Mouse (Mus musculus) telencephalon, adult 2 months (tissue): ENCODE data around the gene Tbx18.

ENCODE experiments used
- DNase-seq: peaks from one replicate; pipeline ENCODE4 v3.0.0-alpha.2; 2011; ENCODE audit warnings: low read depth, low spot score

The Tbx18 gene

GRCm38 (mm10) chr9:87730961-87731535, at the start of gene Tbx18:
Gene Tbx18 (minus strand): TSS chr9:87731260.
- DNase-seq = no peak

- no peak for DNase-seq
Measured at GRCm38 (mm10) chr9:87773951-87774350, 42.9 kb upstream of the Tbx18 start.

DNA sequence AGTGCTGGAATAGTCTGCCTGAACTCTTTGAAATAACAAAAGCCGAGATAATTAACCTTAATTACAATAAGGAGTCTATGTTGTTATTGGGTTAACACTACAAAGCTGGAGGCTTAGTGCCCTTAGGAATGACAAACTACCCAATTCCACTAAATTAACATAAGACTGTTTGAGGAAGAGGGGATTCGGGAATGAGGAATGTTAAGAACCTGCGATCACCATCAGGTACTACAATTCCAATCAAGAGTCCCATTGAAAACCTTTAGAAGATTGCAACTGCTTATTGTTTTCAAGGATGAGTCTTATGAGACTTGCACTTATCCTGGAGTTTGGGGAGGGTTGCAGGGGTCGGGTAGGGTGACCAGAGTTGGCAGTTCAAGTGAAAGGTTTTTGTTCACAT, 24.6 kb upstream of the Tbx18 start:
- DNase-seq = no peak

DNA sequence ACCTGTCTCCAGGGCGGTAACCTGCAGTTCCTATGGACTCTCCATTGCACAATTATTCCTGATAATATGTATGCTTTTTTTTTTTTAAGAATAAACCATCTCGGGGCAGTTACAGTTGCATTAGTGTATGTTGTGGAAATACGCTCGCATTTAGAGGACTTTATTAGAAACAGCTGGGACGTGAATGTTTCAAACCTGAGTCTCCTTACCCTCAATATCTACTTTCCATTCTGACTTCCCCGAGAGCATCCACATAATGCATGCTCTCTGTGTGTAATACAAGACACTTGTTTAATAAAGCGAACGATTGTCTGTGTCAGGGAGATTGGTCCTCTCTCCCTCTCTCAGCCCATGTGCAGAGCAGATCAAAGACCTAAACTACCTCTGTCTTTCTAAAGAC, 10.5 kb upstream of the Tbx18 start:
- DNase-seq = no peak

DNA sequence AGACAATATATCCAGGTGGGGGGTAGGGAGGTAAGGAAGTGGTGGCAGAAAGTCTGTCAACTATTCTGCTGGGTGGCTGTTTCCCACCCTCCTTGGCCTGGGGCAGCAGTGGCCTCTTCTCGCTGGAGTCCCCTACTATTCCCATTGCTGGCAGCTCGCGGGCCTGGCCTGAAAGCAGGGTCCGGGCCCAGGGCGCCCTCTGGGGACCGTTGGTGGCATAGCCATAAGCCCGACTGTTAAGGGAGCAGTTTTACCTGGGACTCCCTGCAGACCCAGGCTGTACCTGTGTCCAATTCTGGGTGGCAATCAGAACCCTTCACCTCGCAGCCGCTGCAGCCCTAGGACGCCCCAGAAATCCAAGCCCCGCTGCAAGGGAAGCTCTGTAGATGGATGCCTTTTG, 9.6 kb upstream of the Tbx18 start:
- no peak for DNase-seq

GRCm38 (mm10) chr9:87740241-87740645, 9.2 kb upstream of the Tbx18 start:
- DNase-seq = no peak

GRCm38 (mm10) chr9:87739543-87740161, 8.6 kb upstream of the Tbx18 start:
- no peak for DNase-seq

- DNase-seq = no peak
Measured at GRCm38 (mm10) chr9:87738766-87739542, 7.9 kb upstream of the Tbx18 start.

DNA sequence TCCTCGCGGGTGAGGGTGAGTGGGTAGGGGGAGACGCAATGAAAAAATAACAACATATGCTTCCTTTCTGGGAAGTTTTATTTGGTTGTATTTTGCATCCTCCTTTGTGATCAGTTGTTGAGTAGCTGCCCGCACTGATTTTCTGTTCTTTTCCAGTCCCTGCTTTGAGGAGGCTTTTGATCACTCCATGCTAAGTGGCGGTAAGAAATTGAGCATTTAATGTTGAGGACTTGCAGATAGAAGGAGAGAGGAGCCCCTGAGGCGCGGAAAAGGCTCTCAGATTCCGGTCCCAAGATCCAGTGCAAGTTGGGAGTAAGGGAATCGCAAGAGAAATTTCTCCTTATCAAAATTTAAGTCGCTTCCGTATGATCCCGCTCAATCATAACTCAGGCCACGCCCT, 7.1 kb upstream of the Tbx18 start:
- DNase-seq = no peak

DNA sequence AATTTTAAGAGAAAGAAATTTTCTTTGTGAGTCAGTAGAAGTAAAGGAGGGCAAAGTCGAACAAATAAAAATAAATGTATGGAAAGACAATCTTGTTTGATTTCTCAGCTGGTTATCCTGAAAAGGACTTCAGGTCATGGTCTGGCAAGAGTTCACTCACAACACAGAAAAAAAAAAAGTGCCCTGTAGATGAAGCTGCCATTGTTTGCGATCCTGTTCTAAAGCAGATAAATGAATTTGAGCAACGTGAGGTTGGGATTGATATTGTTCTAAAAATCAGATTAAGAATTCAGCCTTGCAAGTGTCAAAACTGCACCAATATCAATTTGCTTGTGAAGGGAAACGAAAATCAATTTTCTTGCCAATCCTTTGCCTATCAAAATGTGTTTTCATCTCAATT, 6.2 kb upstream of the Tbx18 start:
- no peak for DNase-seq

DNA sequence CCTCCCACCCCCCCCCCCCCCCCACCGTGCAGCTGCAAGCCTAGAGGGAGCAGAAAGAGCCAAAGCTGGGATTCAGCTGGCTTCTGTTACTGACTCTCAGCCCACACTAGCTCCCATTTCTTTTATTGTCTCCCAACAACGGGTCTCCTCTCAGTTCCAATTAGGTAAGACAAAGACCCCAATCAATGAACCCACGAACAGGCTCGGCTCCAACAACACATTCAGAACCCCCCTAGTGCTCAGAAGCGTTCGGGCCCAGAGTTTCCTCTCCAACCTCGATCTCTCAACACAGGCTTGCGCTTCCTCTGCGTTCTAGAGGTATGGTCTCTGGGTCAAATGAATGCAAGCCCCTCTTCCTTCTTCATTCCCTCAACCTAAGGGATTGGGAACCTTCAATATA, 4.0 kb upstream of the Tbx18 start:
- no peak for DNase-seq

DNA sequence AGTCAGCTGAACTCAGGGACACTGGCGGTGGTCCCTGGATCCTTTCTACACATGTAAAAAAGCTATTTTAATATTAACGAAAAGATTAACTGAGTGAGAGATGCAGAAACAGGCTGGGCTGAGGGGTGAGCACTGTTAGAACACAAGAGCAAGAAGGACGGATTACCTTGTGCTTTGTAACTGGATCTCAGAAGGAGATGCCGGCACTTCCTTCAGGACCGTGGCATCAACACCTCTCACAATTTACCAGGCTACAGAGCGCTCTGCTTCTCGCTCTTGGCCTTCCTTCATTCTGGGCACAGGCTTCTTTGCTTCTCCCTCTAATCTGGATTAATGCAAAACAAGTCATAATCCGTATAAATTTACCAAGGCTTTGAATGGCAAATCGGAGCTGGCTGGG, 3.6 kb upstream of the Tbx18 start:
- DNase-seq = no peak

GRCm38 (mm10) chr9:87733732-87734131, 2.7 kb upstream of the Tbx18 start:
- no peak for DNase-seq

DNA sequence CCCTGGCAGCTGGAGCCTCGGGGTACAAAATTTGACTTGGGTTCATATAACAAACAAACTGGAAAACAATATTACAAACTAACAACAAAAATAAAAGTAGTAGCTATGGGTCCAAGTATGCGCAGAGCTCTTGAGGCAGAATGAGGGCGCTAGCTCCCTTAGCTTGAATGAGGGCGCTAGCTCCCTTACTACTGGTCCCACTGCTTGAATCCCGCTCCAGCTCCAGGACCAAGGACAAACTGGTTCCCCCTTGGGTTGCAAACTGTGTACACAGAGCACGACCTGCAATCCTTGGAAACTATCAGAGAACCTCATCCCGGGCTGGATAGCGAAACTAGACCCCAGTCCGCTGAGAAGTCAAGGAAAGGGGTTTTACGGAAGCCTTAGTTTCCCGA, 2.2 kb upstream of the Tbx18 start:
- no peak for DNase-seq

GRCm38 (mm10) chr9:87732416-87733235, 1.6 kb upstream of the Tbx18 start:
- no peak for DNase-seq

GRCm38 (mm10) chr9:87730271-87730960, 644 bp downstream of the Tbx18 start:
- no peak for DNase-seq

DNA sequence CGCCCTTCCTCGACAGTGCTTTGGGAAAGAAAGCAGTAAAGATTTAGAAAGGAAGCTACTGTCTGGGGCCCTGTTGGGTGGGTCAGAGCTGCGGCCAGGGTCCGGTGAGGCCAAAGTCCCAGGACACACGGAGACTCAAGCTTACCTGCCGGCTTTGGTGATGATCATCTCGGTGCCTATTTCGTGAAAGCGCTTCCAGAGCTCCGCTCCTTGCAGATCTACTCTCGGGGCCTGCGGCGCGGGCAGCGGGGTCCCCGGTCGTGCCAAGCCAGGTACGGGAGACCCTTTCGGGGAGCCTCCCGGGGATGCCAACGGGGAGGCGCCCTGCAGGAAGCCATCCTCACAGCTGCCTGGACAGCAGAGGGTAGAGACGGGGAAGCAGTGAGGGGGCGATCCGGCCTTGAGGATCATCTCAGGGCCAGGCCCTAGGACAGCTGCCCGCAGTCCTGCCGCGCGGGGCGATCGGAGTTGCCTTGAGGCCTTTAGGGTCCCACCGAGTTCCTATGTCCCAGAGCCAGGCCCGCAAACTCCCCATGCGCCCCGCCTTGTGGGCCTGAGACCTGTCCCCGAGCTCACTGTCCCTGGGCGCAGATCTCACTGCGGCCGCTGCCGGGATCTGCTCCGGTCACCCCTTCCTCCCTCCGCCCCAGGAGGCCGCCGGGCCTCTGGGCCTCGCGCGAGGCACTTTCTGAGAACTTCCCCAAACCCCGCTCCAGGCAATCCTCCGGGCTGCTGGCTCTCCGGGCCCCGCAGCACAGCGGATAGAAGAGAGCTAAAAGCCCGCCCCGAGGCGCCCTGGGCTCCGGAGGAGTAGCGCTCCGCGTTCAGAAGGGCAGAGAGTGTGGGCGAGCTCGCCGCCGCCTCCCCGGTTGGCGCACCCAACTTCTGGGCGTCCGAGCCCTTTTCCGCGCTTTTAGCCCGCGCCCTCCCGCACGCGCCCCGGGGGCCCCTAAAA, 1.5 kb downstream of the Tbx18 start:
- no peak for DNase-seq

DNA sequence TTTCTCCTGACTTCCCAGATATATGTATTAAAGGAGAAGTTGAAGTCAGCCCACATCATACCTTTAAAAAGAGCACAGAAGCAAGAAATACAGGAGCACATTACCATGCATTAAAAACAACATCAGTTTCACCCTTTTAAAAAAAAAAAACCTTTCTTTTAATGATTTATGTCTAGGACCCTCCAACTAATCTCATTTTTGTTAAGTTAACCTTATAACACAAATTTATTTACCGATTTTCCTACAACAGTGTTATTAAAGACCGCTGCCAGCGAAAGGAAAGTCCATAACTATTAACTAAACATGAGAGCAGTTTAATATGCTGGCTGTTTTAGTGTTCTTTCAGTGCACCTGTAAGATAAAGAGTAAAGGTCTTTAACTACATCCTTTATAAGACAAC, 3.0 kb downstream of the Tbx18 start:
- DNase-seq = no peak

DNA sequence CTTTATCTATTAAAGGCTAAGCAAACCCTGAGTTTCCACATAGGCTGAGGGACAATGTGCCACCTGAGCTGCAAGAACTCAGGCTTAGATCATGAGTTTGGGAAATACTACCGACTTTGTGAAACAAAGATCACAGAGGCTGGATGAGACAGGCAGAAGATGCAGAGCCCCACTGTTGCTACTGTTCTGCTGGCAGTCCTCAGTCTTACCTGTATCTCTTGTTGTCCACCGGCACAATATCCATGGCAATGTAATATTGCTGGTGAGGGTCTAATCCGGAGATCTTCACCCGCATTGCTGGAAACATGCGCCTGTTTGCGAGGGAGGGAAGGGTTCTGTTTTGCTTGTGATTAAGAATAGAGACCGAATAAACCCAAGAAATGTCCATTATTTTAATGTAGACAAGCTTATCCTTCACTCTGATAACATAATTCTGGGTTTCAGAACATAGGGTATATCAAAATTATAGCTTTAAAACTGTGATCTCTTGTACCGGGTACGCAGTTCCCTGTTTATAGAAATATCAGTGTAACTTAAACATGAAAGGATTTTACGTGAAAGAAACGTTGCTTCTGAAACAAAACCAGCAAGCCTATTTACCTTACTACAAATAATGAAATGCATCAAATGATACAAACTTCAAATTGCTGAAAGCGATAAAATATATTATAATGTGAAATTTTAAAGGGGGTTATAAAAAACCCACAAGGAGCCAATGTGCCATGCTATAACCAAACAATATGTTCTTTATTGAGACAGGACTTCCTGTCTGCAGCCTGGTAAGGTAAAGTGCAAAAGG, 3.7 kb downstream of the Tbx18 start:
- DNase-seq = no peak

- no peak for DNase-seq
Measured at GRCm38 (mm10) chr9:87721793-87722192, 9.3 kb downstream of the Tbx18 start.
